Comparison of ENCODE assay signal across 8 mouse cellular contexts in the genomic region with DNA sequence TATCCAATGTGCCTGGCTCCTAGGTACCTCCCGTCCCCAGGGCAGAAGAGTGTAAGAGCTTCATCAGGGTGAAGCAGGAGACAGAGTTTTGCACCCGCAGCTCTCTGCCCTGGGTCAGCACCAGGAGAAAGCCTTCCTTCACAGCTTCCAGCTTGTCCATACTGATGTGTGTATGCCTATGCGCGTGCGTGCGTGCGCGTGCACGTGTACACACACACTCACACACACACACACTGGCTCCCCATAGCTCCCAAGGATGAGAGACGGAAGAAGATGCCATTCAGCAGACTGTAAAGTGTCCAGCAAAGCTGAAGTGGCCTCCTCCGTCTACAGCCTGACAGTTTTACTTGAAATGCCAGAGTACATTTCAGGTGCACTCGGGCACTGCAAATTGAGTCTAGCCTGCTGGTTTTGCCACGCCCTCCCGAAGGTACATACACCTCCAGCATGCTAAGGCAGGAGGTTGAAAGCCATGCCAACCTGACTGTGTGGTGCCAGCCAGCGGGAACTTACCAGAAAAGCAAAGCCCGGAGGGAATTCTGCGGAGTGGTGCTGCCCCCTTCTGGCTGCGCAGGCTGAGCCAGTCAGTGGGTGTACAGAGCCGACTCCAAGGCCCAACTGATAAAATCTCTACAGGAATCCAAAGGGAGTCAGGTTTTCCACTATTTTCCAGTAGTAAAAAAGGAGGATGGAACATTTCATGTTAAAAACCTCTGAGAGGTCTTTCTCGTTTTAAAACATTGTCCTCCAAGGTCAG.
DNase-seq lines count a peak whose midpoint lies in the region; ATAC-seq lines count a peak whose summit lies in the region.

No protein-coding gene starts in this region.

- no peak overlapping the region for H3K4me2 ChIP-seq in forebrain, embryonic 11.5 days (ENCODE audit: low read depth, low read length, severe bottlenecking)
- peak overlapping the region; percentile 1; the same call in 1 of the 2 replicates for H3K4me2 ChIP-seq in heart, embryonic 15.5 days
- no peak overlapping the region for H3K4me2 ChIP-seq in liver, embryonic 13.5 days
- peak overlapping the region; percentile 60 for H3K4me2 ChIP-seq in neural tube, embryonic 13.5 days

- H3K9ac ChIP-seq in forebrain, embryonic 11.5 days (ENCODE audit: low read length) = no peak overlapping the region
- H3K9ac ChIP-seq in heart, embryonic 15.5 days = no peak overlapping the region
- H3K9ac ChIP-seq in liver, embryonic 13.5 days = no peak overlapping the region
- H3K9ac ChIP-seq in neural tube, embryonic 13.5 days = 0 out of 2 replicates have a peak overlapping the region, but pooled peaks have one; percentile 66

- no peak overlapping the region for H3K27ac ChIP-seq in forebrain, embryonic 11.5 days (ENCODE audit: low read depth, low read length)
- no peak overlapping the region for H3K27ac ChIP-seq in heart, embryonic 15.5 days
- H3K27ac ChIP-seq in liver, embryonic 13.5 days = no peak overlapping the region
- peak overlapping the region; percentile 86 for H3K27ac ChIP-seq in neural tube, embryonic 13.5 days (replicated peaks)

- H3K9me3 ChIP-seq in forebrain, embryonic 11.5 days (ENCODE audit: control insufficient read depth, low read length) = no peaks in the 10 kb centered on the region
- H3K9me3 ChIP-seq in heart, embryonic 15.5 days (replicated peaks) = no peaks in the 10 kb centered on the region
- no peaks in the 10 kb centered on the region for H3K9me3 ChIP-seq in liver, embryonic 13.5 days (replicated peaks)
- no peaks in the 10 kb centered on the region for H3K9me3 ChIP-seq in neural tube, embryonic 13.5 days

- 41% methylated on average over 20 of the region's 20 CpGs for WGBS in forebrain, embryonic 11.5 days
- WGBS in heart, embryonic 15.5 days = 42% methylated on average over 20 of the region's 20 CpGs
- 35% methylated on average over 20 of the region's 20 CpGs for WGBS in liver, embryonic 13.5 days (ENCODE audit: insufficient replicate concordance)
- 32% methylated on average over 20 of the region's 20 CpGs for whole genome bisulfite sequencing in neural tube, embryonic 13.5 days

- H3K4me1 ChIP-seq in forebrain, embryonic 11.5 days (replicated peaks; ENCODE audit: control insufficient read depth, insufficient read depth, low read length) = peaks cover 16% of the 10 kb centered on the region
- peaks cover 21% of the 10 kb centered on the region for H3K4me1 ChIP-seq in heart, embryonic 15.5 days (replicated peaks)
- peaks cover 4% of the 10 kb centered on the region; the same call in 1 of the 2 replicates for H3K4me1 ChIP-seq in liver, embryonic 13.5 days (replicated peaks)
- H3K4me1 ChIP-seq in neural tube, embryonic 13.5 days (replicated peaks) = peaks cover 30% of the 10 kb centered on the region

- H3K4me3 ChIP-seq in forebrain, embryonic 11.5 days (ENCODE audit: low read depth, low read length) = no peak overlapping the region
- no peak overlapping the region for H3K4me3 ChIP-seq in heart, embryonic 15.5 days
- H3K4me3 ChIP-seq in liver, embryonic 13.5 days (replicated peaks) = no peak overlapping the region
- H3K4me3 ChIP-seq in neural tube, embryonic 13.5 days = no peak overlapping the region

- no peaks in the 10 kb centered on the region for H3K36me3 ChIP-seq in forebrain, embryonic 11.5 days (ENCODE audit: control insufficient read depth, insufficient read depth, low read length)
- H3K36me3 ChIP-seq in heart, embryonic 15.5 days = no peaks in the 10 kb centered on the region
- no peaks in the 10 kb centered on the region for H3K36me3 ChIP-seq in liver, embryonic 13.5 days
- H3K36me3 ChIP-seq in neural tube, embryonic 13.5 days = no peaks in the 10 kb centered on the region

- DNase-seq in CD4-positive helper T cell, adult 2 months (ENCODE audit: low read depth, low spot score) = peak; percentile 61
- peak; percentile 40 for DNase-seq in c-Kit-negative CD71-positive TER-119-positive erythroid progenitor cells, embryonic 14.5 days (ENCODE audit: low read depth, low spot score)
- DNase-seq in forebrain, embryonic 11.5 days (ENCODE audit: low spot score) = peak; percentile 93
- DNase-seq in kidney, postnatal 14 days = peak; percentile 87
- DNase-seq in liver, embryonic 13.5 days = peak; percentile 63
- peak; percentile 62 for DNase-seq in telencephalon, adult 2 months (ENCODE audit: low read depth, low spot score)

- ATAC-seq in forebrain, embryonic 11.5 days (replicated peaks; ENCODE audit: low FRiP score) = peak; percentile 76
- no peak for ATAC-seq in heart, embryonic 15.5 days (replicated peaks; ENCODE audit: insufficient number of reproducible peaks, insufficient read depth, low FRiP score, low read depth)
- ATAC-seq in liver, embryonic 13.5 days (ENCODE audit: low read depth) = peak; percentile 60; the same call in 1 of the 2 replicates
- ATAC-seq in neural tube, embryonic 13.5 days (ENCODE audit: low read depth) = peak; percentile 79

- peaks cover 10% of the 10 kb centered on the region for H3K27me3 ChIP-seq in forebrain, embryonic 11.5 days (ENCODE audit: control insufficient read depth, insufficient read depth, low read length)
- H3K27me3 ChIP-seq in heart, embryonic 15.5 days = peaks cover 7% of the 10 kb centered on the region; the same call in 1 of the 2 replicates
- peaks cover 55% of the 10 kb centered on the region for H3K27me3 ChIP-seq in liver, embryonic 13.5 days
- H3K27me3 ChIP-seq in neural tube, embryonic 13.5 days = no peaks in the 10 kb centered on the region

Comparison
In these comparisons a context has a peak if more than half of its experiments do, and no peak if none do; other contexts are left out.
1. DNase-seq: peak in every context shown above with its lines; median percentile 93 in forebrain, embryonic 11.5 days; 87 in kidney, postnatal 14 days; 63 in liver, embryonic 13.5 days; 62 in telencephalon, adult 2 months; 61 in CD4-positive helper T cell, adult 2 months; 40 in c-Kit-negative CD71-positive TER-119-positive erythroid progenitor cells, embryonic 14.5 days.
2. H3K4me2 ChIP-seq: peak in heart, embryonic 15.5 days (single experiment) and neural tube, embryonic 13.5 days (single experiment); none in forebrain, embryonic 11.5 days (single experiment) and liver, embryonic 13.5 days (single experiment).